Mouse (Mus musculus) MEL (cell line): ENCODE data around the gene Ccdc183.

Source experiments
- CTCF ChIP-seq, 3 experiments: IDR thresholded peaks in 2 of 3; conservative IDR thresholded peaks in 1 of 3; 2 replicates each; pipeline ENCODE4 v1.5.1; 2011 to 2012; ENCODE audit warnings: low read length in 3 of 3, low read depth in 2 of 3, mild to moderate bottlenecking in 2 of 3, improper control_type of control experiment in 1 of 3, inconsistent platforms in 1 of 3, mixed read lengths in 1 of 3, moderate library complexity in 1 of 3; ENCODE audit not compliant: control insufficient read depth in 1 of 3, insufficient read depth in 1 of 3, poor library complexity in 1 of 3, severe bottlenecking in 1 of 3
- E2F4 ChIP-seq: IDR thresholded peaks from 2 replicates; pipeline ENCODE4 v1.6.1; 2011; ENCODE audit warnings: low read depth, low read length, improper control_type of control experiment, borderline replicate concordance
- GATA1 ChIP-seq: IDR thresholded peaks from 2 replicates; pipeline ENCODE4 v1.6.1; 2011; ENCODE audit warnings: low read depth, low read length, improper control_type of control experiment
- KAT2A ChIP-seq: conservative IDR thresholded peaks from 2 replicates; pipeline ENCODE4 v1.6.1; 2012; ENCODE audit warnings: low read depth, low read length, improper control_type of control experiment, inconsistent platforms
- MEF2A ChIP-seq: IDR thresholded peaks from 2 replicates; pipeline ENCODE4 v1.6.1; 2014; ENCODE audit warnings: low read depth, mild to moderate bottlenecking, inconsistent platforms, low read length, improper control_type of control experiment; ENCODE audit not compliant: poor library complexity, insufficient replicate concordance, severe bottlenecking; ENCODE audit errors: extremely low read depth
- MYB ChIP-seq: IDR thresholded peaks from 2 replicates; pipeline ENCODE4 v1.6.1; 2011; ENCODE audit warnings: mild to moderate bottlenecking, low read depth, low read length, improper control_type of control experiment
- ZNF384 ChIP-seq: IDR thresholded peaks from 2 replicates; pipeline ENCODE4 v1.6.1; 2012; ENCODE audit warnings: low read depth, mild to moderate bottlenecking, inconsistent platforms, low read length, improper control_type of control experiment

DNA sequence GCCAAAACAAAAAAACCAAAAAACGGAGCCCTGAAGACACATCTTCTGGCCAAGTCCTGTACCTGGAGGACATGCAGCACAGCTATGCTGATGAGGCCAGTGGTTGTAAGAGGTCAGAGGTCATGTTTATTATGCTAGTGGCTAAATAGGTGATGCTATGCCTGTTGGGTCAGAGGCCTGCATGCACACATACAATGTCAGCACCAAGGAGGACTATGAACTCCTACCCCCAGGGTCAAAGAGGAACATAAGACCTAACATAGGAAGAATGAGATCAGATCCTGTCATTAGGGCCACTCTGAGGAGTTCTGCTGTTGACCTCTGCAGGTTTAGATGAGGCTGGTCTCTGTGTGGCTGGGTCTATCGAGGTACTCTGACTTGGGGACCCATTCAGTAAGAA, 17.4 kb downstream of the Ccdc183 start:
- TF ChIP-seq GATA1 (no peak), KAT2A (no peak), MYB (no peak), MEF2A (no peak), CTCF (IDR thresholded peaks at IDR 0.05 in 2 of 3, conservative IDR thresholded peaks at IDR 0.05 in 1 of 3; ENCODE audit: control insufficient read depth in 1 of 3, insufficient read depth in 1 of 3, low read depth in 2 of 3, low read length in 3 of 3, poor library complexity in 1 of 3, severe bottlenecking in 1 of 3) (no peak), ZNF384 (no peak), E2F4 (no peak)
